Mouse (Mus musculus): ENCODE results near the gene Mpp4. TPM values are rescaled to one million over a fixed set of nuclear protein-coding genes. Genes with fewer than 3 reads are reported as not detected.

The Mpp4 gene
- 1.6 and 2.1 TPM in 2 replicates for polyA plus RNA-seq (2014; fragmentation: Nextera tagmentation; extraction: Ambion mirVana)

DNA sequence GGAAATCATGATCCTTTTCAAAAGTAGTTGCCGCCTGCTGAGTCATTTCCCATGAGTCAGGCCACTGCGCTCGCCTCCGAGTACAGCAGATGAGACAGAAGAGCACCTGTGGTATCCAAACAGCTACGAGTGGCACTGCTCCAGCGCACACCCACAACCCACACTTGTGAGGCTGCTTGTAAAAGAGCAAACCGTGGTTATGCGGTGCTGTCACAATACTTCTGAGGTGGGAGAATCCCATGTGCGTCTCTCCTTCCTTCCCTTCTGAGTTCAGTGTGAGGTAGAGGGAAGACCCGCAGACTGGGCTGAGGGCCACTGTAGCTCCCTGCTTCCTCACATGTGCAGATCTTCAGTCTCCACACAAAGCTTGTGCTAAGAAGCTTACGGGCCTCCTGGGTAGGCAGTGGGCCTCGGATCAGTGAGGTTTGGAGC, at the start of gene Mpp4:
Gene Mpp4, minus strand, starts transcription at position 360 of the 432 bp plus-strand sequence.
- Histone ChIP-seq H3K27ac (ENCODE audit: low read depth, low read length) (no peak within 1 kb of the TSS), H3K9ac (replicated peaks; ENCODE audit: low read depth, low read length) (no peak within 1 kb of the TSS), H3K36me3 (ENCODE audit: control insufficient read depth, insufficient read depth, low read length) (peaks cover 22% of the 10 kb centered on the region), H3K27me3 (ENCODE audit: control insufficient read depth, insufficient read depth, low read length) (no peaks in the 10 kb centered on the region), H3K4me3 (ENCODE audit: low read depth, low read length) (no peak within 1 kb of the TSS), H3K9me3 (ENCODE audit: control insufficient read depth, low read length) (no peaks in the 10 kb centered on the region), H3K4me1 (ENCODE audit: control insufficient read depth, insufficient read depth, low read length) (no peaks in the 10 kb centered on the region), H3K4me2 (ENCODE audit: low read depth, low read length) (no peak within 1 kb of the TSS)
- 69% methylated on average over 12 of the region's 12 CpGs for WGBS
- ATAC-seq (ENCODE audit: low read depth), result no peak

GRCm38 (mm10) chr1:59212951-59213350, 49.8 kb upstream of the Mpp4 start:
- no peak overlapping the region for H3K27ac ChIP-seq (ENCODE audit: low read depth, low read length)

DNA sequence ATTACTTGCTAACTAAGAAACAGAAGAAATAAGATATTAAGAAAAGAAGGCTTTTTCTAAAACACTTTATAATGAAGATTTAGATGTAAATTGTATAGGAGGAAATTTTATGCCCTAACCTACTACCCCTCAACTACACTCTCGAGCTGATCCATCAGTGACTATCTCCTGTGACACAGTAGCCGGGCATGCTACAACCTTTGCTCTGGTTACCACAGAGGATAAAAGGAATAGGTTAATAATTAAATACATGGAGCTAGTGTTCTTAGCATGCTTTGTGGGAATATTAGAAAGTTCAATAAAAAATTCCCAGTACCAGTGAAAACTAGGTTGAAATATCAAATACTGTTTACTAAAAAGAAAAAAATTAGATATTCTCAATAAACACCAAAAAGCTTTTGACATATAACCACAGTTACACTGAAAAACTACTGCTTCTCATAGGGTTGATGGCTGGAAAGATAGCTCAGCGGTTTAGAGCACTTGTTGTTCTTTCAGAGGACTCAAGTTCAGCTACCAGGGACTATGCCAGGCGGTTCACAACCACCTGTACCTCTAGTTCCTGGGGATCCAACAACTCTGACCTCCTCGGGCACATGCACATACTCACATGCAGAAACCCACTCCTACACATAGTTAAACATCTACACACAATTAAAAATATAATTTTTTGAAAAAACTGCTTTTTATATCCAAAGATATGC, 49.0 kb upstream of the Mpp4 start:
- 80% methylated on average over 5 of the region's 5 CpGs for WGBS
- no peaks in the 10 kb centered on the region for H3K9me3 ChIP-seq (ENCODE audit: control insufficient read depth, low read length)
- H3K4me1 ChIP-seq (ENCODE audit: control insufficient read depth, insufficient read depth, low read length), result no peaks in the 10 kb centered on the region
- no peak overlapping the region for H3K9ac ChIP-seq (replicated peaks; ENCODE audit: low read depth, low read length)
- H3K36me3 ChIP-seq (ENCODE audit: control insufficient read depth, insufficient read depth, low read length), result peaks cover 9% of the 10 kb centered on the region
- H3K4me2 ChIP-seq (ENCODE audit: low read depth, low read length), result no peak overlapping the region
- H3K4me3 ChIP-seq (ENCODE audit: low read depth, low read length), result no peak overlapping the region
- H3K27ac ChIP-seq (ENCODE audit: low read depth, low read length), result no peak overlapping the region
- no peaks in the 10 kb centered on the region for H3K27me3 ChIP-seq (ENCODE audit: control insufficient read depth, insufficient read depth, low read length)
- no peak for ATAC-seq (ENCODE audit: low read depth)

More at GRCm38 (mm10) chr1:59212951-59213350, 49.8 kb upstream of the Mpp4 start:
- H3K9ac ChIP-seq (replicated peaks; ENCODE audit: low read depth, low read length), result no peak overlapping the region
- H3K4me2 ChIP-seq (ENCODE audit: low read depth, low read length), result no peak overlapping the region
- H3K27me3 ChIP-seq (ENCODE audit: control insufficient read depth, insufficient read depth, low read length), result no peaks in the 10 kb centered on the region
- H3K4me3 ChIP-seq (ENCODE audit: low read depth, low read length), result no peak overlapping the region
- H3K36me3 ChIP-seq (ENCODE audit: control insufficient read depth, insufficient read depth, low read length), result peaks cover 10% of the 10 kb centered on the region
- ATAC-seq (ENCODE audit: low read depth), result no peak
- WGBS, result 20% methylated on average over 1 of the region's 1 CpGs
- no peaks in the 10 kb centered on the region for H3K9me3 ChIP-seq (ENCODE audit: control insufficient read depth, low read length)
- H3K4me1 ChIP-seq (ENCODE audit: control insufficient read depth, insufficient read depth, low read length), result no peaks in the 10 kb centered on the region

GRCm38 (mm10) chr1:59211651-59212050, 48.5 kb upstream of the Mpp4 start:
- Histone ChIP-seq H3K9me3 (ENCODE audit: control insufficient read depth, low read length) (no peaks in the 10 kb centered on the region), H3K4me1 (ENCODE audit: control insufficient read depth, insufficient read depth, low read length) (no peaks in the 10 kb centered on the region), H3K36me3 (ENCODE audit: control insufficient read depth, insufficient read depth, low read length) (peaks cover 9% of the 10 kb centered on the region), H3K9ac (replicated peaks; ENCODE audit: low read depth, low read length) (no peak overlapping the region), H3K4me3 (ENCODE audit: low read depth, low read length) (no peak overlapping the region), H3K27ac (ENCODE audit: low read depth, low read length) (no peak overlapping the region), H3K27me3 (ENCODE audit: control insufficient read depth, insufficient read depth, low read length) (no peaks in the 10 kb centered on the region), H3K4me2 (ENCODE audit: low read depth, low read length) (no peak overlapping the region)
- no peak for ATAC-seq (ENCODE audit: low read depth)
- WGBS, result 89% methylated on average over 4 of the region's 4 CpGs

DNA sequence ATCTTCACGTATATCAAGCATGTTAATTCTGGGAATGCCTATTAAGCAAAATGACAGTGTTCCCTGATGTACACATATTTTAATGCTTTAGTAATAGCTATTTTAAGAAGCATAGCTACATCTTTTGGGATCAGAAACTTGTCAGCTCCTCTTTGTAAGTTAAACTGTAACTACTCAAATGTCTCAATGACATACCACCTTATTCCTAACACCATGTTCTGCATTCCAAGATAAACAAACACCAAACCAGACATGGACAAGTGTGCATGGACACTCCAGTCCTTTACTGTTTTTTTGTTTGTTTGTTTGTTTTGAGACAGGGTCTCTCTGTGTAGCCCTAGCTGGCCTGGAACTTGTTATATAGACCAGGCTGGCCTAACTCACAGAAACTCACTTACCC, 45.1 kb upstream of the Mpp4 start:
- ATAC-seq (ENCODE audit: low read depth), result no peak
- H3K9me3 ChIP-seq (ENCODE audit: control insufficient read depth, low read length), result no peaks in the 10 kb centered on the region
- 91% methylated on average over 1 of the region's 1 CpGs for WGBS

DNA sequence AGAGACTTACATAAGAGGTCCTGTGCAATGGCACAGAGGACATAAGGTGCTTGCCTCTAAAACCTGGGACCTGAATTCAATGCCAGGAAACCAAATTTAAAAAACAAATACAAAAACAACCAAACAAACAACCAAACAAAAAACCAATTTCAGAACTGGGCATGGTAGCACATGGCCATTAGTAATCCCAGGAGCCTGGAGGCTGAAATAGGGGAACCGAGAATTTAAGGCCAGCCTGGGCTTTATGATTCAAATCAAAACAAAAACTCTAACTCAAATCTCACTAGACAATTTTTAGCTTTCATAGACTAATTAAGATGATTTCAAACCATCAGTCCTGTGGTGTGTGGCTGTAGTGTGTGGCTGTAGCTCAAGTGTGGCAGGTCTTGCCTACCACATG, 41.3 kb upstream of the Mpp4 start:
- H3K4me1 ChIP-seq (ENCODE audit: control insufficient read depth, insufficient read depth, low read length), result no peaks in the 10 kb centered on the region
- H3K27me3 ChIP-seq (ENCODE audit: control insufficient read depth, insufficient read depth, low read length), result no peaks in the 10 kb centered on the region
- ATAC-seq (ENCODE audit: low read depth), result no peak
- no peak overlapping the region for H3K4me2 ChIP-seq (ENCODE audit: low read depth, low read length)
- WGBS, result 94% methylated on average over 1 of the region's 1 CpGs
- no peak overlapping the region for H3K27ac ChIP-seq (ENCODE audit: low read depth, low read length)
- H3K9me3 ChIP-seq (ENCODE audit: control insufficient read depth, low read length), result no peaks in the 10 kb centered on the region
- H3K36me3 ChIP-seq (ENCODE audit: control insufficient read depth, insufficient read depth, low read length), result peaks cover 20% of the 10 kb centered on the region
- H3K9ac ChIP-seq (replicated peaks; ENCODE audit: low read depth, low read length), result no peak overlapping the region
- H3K4me3 ChIP-seq (ENCODE audit: low read depth, low read length), result no peak overlapping the region

More for the DNA sequence above, 45.1 kb upstream of the Mpp4 start:
- H3K4me2 ChIP-seq (ENCODE audit: low read depth, low read length), result no peak overlapping the region
- no peaks in the 10 kb centered on the region for H3K27me3 ChIP-seq (ENCODE audit: control insufficient read depth, insufficient read depth, low read length)
- no peak overlapping the region for H3K27ac ChIP-seq (ENCODE audit: low read depth, low read length)
- peaks cover 9% of the 10 kb centered on the region for H3K36me3 ChIP-seq (ENCODE audit: control insufficient read depth, insufficient read depth, low read length)
- no peaks in the 10 kb centered on the region for H3K4me1 ChIP-seq (ENCODE audit: control insufficient read depth, insufficient read depth, low read length)
- no peak overlapping the region for H3K9ac ChIP-seq (replicated peaks; ENCODE audit: low read depth, low read length)
- no peak overlapping the region for H3K4me3 ChIP-seq (ENCODE audit: low read depth, low read length)

DNA sequence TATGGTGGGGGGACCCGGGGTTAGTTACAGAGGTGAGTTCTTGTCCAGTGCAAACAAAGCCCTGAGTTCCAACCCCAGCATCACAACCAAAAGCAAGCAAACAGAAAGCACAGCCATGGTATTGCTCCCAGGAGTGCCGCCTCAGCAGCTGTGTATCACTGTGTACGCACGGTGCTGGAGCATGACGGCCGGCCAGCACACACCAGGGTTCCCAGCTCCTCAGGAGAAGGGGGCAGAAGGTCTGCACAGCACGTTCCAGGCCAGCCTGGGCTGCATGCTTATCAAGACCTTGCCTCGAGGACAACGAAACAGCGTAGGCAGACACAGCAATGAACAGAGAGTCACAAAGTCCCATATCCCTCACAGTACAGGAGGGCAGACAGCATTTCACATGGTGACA, 39.2 kb upstream of the Mpp4 start:
- Histone ChIP-seq H3K4me3 (ENCODE audit: low read depth, low read length) (no peak overlapping the region), H3K4me2 (ENCODE audit: low read depth, low read length) (no peak overlapping the region), H3K27me3 (ENCODE audit: control insufficient read depth, insufficient read depth, low read length) (no peaks in the 10 kb centered on the region), H3K4me1 (ENCODE audit: control insufficient read depth, insufficient read depth, low read length) (no peaks in the 10 kb centered on the region), H3K9me3 (ENCODE audit: control insufficient read depth, low read length) (no peaks in the 10 kb centered on the region), H3K9ac (replicated peaks; ENCODE audit: low read depth, low read length) (no peak overlapping the region), H3K36me3 (ENCODE audit: control insufficient read depth, insufficient read depth, low read length) (peaks cover 16% of the 10 kb centered on the region), H3K27ac (ENCODE audit: low read depth, low read length) (no peak overlapping the region)
- ATAC-seq (ENCODE audit: low read depth), result no peak
- 82% methylated on average over 10 of the region's 10 CpGs for WGBS

- 88% methylated on average over 1 of the region's 1 CpGs for WGBS
- Histone ChIP-seq H3K9ac (replicated peaks; ENCODE audit: low read depth, low read length) (no peak overlapping the region), H3K36me3 (ENCODE audit: control insufficient read depth, insufficient read depth, low read length) (peaks cover 16% of the 10 kb centered on the region), H3K27me3 (ENCODE audit: control insufficient read depth, insufficient read depth, low read length) (no peaks in the 10 kb centered on the region), H3K27ac (ENCODE audit: low read depth, low read length) (no peak overlapping the region), H3K9me3 (ENCODE audit: control insufficient read depth, low read length) (no peaks in the 10 kb centered on the region), H3K4me2 (ENCODE audit: low read depth, low read length) (no peak overlapping the region), H3K4me1 (ENCODE audit: control insufficient read depth, insufficient read depth, low read length) (no peaks in the 10 kb centered on the region), H3K4me3 (ENCODE audit: low read depth, low read length) (no peak overlapping the region)
- ATAC-seq (ENCODE audit: low read depth), result no peak
These were observed 38.4 kb upstream of the Mpp4 start for GRCm38 (mm10) chr1:59201561-59201960.

DNA sequence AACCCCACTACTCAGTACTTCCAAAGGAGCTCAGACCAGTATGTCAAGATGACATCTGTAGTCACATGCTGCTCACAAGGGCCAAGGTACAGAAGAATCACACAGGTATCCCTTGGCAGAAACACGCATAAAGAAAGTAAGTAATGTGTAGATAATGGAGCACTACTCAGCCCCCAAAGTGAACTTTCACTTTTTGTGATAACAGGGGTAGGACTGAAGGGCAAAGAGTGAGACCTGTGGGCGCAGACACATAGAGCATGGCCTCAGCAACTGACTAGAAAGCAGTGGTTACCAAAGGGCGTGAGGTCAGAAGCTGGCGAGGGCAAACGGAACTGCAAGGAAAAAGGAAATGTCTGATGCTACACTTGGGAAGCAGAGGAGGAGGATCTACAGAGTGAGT, 37.8 kb upstream of the Mpp4 start:
- H3K9me3 ChIP-seq (ENCODE audit: control insufficient read depth, low read length), result no peaks in the 10 kb centered on the region
- WGBS, result 93% methylated on average over 5 of the region's 5 CpGs
- no peak overlapping the region for H3K4me3 ChIP-seq (ENCODE audit: low read depth, low read length)
- no peaks in the 10 kb centered on the region for H3K4me1 ChIP-seq (ENCODE audit: control insufficient read depth, insufficient read depth, low read length)
- no peak overlapping the region for H3K9ac ChIP-seq (replicated peaks; ENCODE audit: low read depth, low read length)
- no peak overlapping the region for H3K4me2 ChIP-seq (ENCODE audit: low read depth, low read length)
- H3K27me3 ChIP-seq (ENCODE audit: control insufficient read depth, insufficient read depth, low read length), result no peaks in the 10 kb centered on the region
- no peak for ATAC-seq (ENCODE audit: low read depth)
- no peak overlapping the region for H3K27ac ChIP-seq (ENCODE audit: low read depth, low read length)
- H3K36me3 ChIP-seq (ENCODE audit: control insufficient read depth, insufficient read depth, low read length), result peaks cover 18% of the 10 kb centered on the region

Data from neural tube, embryonic 14.5 days (tissue).